In the genomic region with DNA sequence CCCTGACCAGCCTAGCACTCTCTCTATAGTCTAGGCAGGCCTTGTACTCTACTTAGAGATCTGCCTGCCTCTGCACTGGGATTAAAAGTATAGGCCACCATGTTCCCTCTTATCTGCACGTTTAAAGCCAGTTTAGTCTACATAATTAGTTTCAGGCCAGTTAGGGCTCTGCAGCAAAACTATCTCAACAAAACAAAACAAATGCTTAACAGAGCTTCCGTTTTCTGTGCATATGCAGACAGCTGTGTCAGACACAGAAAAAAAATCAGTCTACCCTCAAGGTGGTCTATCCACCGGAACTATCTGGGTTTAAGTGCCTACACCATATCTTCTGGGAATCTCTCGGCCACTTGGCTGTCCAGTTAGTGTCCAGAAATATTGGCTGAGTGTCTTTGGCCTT, we compare ENCODE assay signal across 27 mouse cellular contexts. TPM values are rescaled to one million over a fixed set of nuclear protein-coding genes. Genes with fewer than 3 reads are reported as not detected.
DNase-seq lines count a peak whose midpoint lies in the region; ATAC-seq and TF ChIP-seq lines count a peak whose summit lies in the region.
"Had no signal": no experiment of that assay in that cellular context is flagged by ENCODE, and none has a peak within 500 bp of the region (broad histone marks: within the 10 kb centered on the region; RNA-seq: fewer than 3 reads in every experiment).

No protein-coding gene starts in this region.

- no peak for TF ChIP-seq POLR2A in thymus, adult 2 months (IDR thresholded peaks at IDR 0.05; ENCODE audit: control insufficient read depth, extremely low read depth, insufficient read depth, low read length, poor library complexity)
- TF ChIP-seq POLR2A in MEL (IDR thresholded peaks at IDR 0.05; ENCODE audit: control insufficient read depth in 1 of 2, insufficient read depth in 1 of 2, low read depth in 1 of 2, low read length in 2 of 2, poor library complexity in 1 of 2), result no peak
- no peak for TF ChIP-seq POLR2A in small intestine, adult 2 months (IDR thresholded peaks at IDR 0.05; ENCODE audit: low read depth, low read length)

- no peak overlapping the region for H3K4me2 ChIP-seq in liver, postnatal 0 days (ENCODE audit: low read depth, low read length)
- no peak overlapping the region for H3K4me2 ChIP-seq in liver, embryonic 12.5 days
- H3K4me2 ChIP-seq: embryonic facial prominence, embryonic 13.5 days; forebrain, embryonic 12.5 days; forebrain, embryonic 15.5 days; heart, embryonic 13.5 days; hindbrain, embryonic 13.5 days had no signal

- peaks cover 21% of the 10 kb centered on the region for H3K4me1 ChIP-seq in liver, postnatal 0 days (ENCODE audit: insufficient read depth)
- H3K4me1 ChIP-seq in liver, embryonic 12.5 days, result peaks cover 27% of the 10 kb centered on the region
- peaks cover 56% of the 10 kb centered on the region for H3K4me1 ChIP-seq in thymus, adult 2 months (replicated peaks; ENCODE audit: control insufficient read depth, insufficient read depth, low read length)
- H3K4me1 ChIP-seq in MEL (ENCODE audit: control insufficient read depth in 1 of 2, insufficient read depth in 2 of 2, low read length in 2 of 2), result peaks cover 8 to 52% of the 10 kb centered on the region in 2 experiments
- H3K4me1 ChIP-seq in small intestine, adult 2 months (ENCODE audit: control insufficient read depth, insufficient read depth, insufficient read length, low read length), result peaks cover 5% of the 10 kb centered on the region
- peaks cover 30% of the 10 kb centered on the region for H3K4me1 ChIP-seq in hindbrain, embryonic 10.5 days (replicated peaks)

- peaks cover 11% of the 10 kb centered on the region; the same call in 1 of the 2 replicates for H3K36me3 ChIP-seq in liver, postnatal 0 days (replicated peaks; ENCODE audit: insufficient read depth, low read length)
- peaks cover 3% of the 10 kb centered on the region; the same call in 1 of the 2 replicates for H3K36me3 ChIP-seq in liver, embryonic 12.5 days
- H3K36me3 ChIP-seq in thymus, adult 2 months (ENCODE audit: control insufficient read depth, insufficient read depth, low read length), result no peaks in the 10 kb centered on the region
- H3K36me3 ChIP-seq in MEL (ENCODE audit: control insufficient read depth in 1 of 2, insufficient read depth in 2 of 2, low read length in 2 of 2), result peaks cover 0 to 34% of the 10 kb centered on the region in 2 experiments; a peak in 2 of 4 replicates
- H3K36me3 ChIP-seq in small intestine, adult 2 months (ENCODE audit: control insufficient read depth, insufficient read depth, low read length), result no peaks in the 10 kb centered on the region
- peaks cover 4% of the 10 kb centered on the region for H3K36me3 ChIP-seq in hindbrain, embryonic 10.5 days

- TF ChIP-seq RAD21 in MEL (IDR thresholded peaks at IDR 0.05; ENCODE audit: low read depth, low read length), result no peak

- peaks cover 3% of the 10 kb centered on the region; the same call in 1 of the 2 replicates for H3K79me2 ChIP-seq in MEL (ENCODE audit: control insufficient read depth, insufficient read depth, low read length, poor library complexity)

- H3K4me3 ChIP-seq in liver, postnatal 0 days (ENCODE audit: low read depth, low read length), result no peak overlapping the region
- no peak overlapping the region for H3K4me3 ChIP-seq in liver, embryonic 12.5 days
- H3K4me3 ChIP-seq in thymus, adult 2 months (ENCODE audit: control insufficient read depth, insufficient read depth, low read length), result no peak overlapping the region
- peak overlapping the region; percentile 29 to 43 for H3K4me3 ChIP-seq in MEL (ENCODE audit: control insufficient read depth in 1 of 2, insufficient read depth in 1 of 2, low read depth in 2 of 2, low read length in 2 of 2)
- H3K4me3 ChIP-seq in small intestine, adult 2 months (ENCODE audit: low read depth, low read length), result no peak overlapping the region
- H3K4me3 ChIP-seq in hindbrain, embryonic 10.5 days, result no peak overlapping the region
- H3K4me3 ChIP-seq: embryonic facial prominence, embryonic 10.5 days; embryonic facial prominence, embryonic 13.5 days; erythroblast, embryonic 14.5 days; forebrain, embryonic 12.5 days; forebrain, embryonic 15.5 days; heart, embryonic 10.5 days; heart, embryonic 13.5 days; hindbrain, embryonic 13.5 days had no signal

- ATAC-seq in liver, postnatal 0 days, result no peak
- no peak for ATAC-seq in liver, embryonic 12.5 days
- ATAC-seq: forebrain, embryonic 15.5 days; hindbrain, embryonic 16.5 days; Patski had no signal

- no peak for TF ChIP-seq CTCF in liver, postnatal 0 days (IDR thresholded peaks at IDR 0.05; ENCODE audit: low read depth)
- no peak for TF ChIP-seq CTCF in thymus, adult 2 months (IDR thresholded peaks at IDR 0.05; ENCODE audit: borderline replicate concordance, control insufficient read depth, extremely low read depth, insufficient read depth, low read length, poor library complexity)
- TF ChIP-seq CTCF in MEL (IDR thresholded peaks at IDR 0.05 in 2 of 3, conservative IDR thresholded peaks at IDR 0.05 in 1 of 3; ENCODE audit: control insufficient read depth in 1 of 3, insufficient read depth in 1 of 3, low read depth in 2 of 3, low read length in 3 of 3, poor library complexity in 1 of 3, severe bottlenecking in 1 of 3), result no peak
- TF ChIP-seq CTCF in small intestine, adult 2 months (IDR thresholded peaks at IDR 0.05; ENCODE audit: extremely low read depth, insufficient read length, insufficient replicate concordance, low read depth, low read length), result no peak

- H3K9ac ChIP-seq in liver, postnatal 0 days (replicated peaks), result no peak overlapping the region; the same call in 1 of the 2 replicates
- no peak overlapping the region for H3K9ac ChIP-seq in liver, embryonic 12.5 days
- H3K9ac ChIP-seq in MEL (ENCODE audit: control insufficient read depth, low read depth, low read length, poor library complexity, severe bottlenecking), result peak overlapping the region; percentile 41
- H3K9ac ChIP-seq: embryonic facial prominence, embryonic 13.5 days; forebrain, embryonic 12.5 days; forebrain, embryonic 15.5 days; hindbrain, embryonic 13.5 days had no signal

- peak overlapping the region; percentile 57 for H3K27ac ChIP-seq in liver, postnatal 0 days (ENCODE audit: low read depth)
- no peak overlapping the region for H3K27ac ChIP-seq in liver, embryonic 12.5 days
- peak overlapping the region; percentile 70 for H3K27ac ChIP-seq in thymus, adult 2 months (ENCODE audit: control insufficient read depth, insufficient read depth, low read length)
- peak overlapping the region; percentile 92 for H3K27ac ChIP-seq in MEL (ENCODE audit: control insufficient read depth, low read depth, low read length)
- 0 out of 2 replicates have a peak overlapping the region, but pooled peaks have one; percentile 14 for H3K27ac ChIP-seq in small intestine, adult 2 months (ENCODE audit: insufficient read depth, low read depth, low read length)
- no peak overlapping the region for H3K27ac ChIP-seq in hindbrain, embryonic 10.5 days
- H3K27ac ChIP-seq: embryonic facial prominence, embryonic 10.5 days; embryonic facial prominence, embryonic 13.5 days; forebrain, embryonic 12.5 days; forebrain, embryonic 15.5 days; heart, embryonic 13.5 days; hindbrain, embryonic 13.5 days had no signal

- 60% methylated on average over 4 of the region's 4 CpGs for WGBS in liver, postnatal 0 days (ENCODE audit: insufficient replicate concordance)
- WGBS in liver, embryonic 12.5 days (ENCODE audit: insufficient replicate concordance), result 60% methylated on average over 4 of the region's 4 CpGs
- 10% methylated on average over 4 of the region's 4 CpGs for WGBS in thymus, adult 2 months
- whole genome bisulfite sequencing in small intestine, adult 2 months, result 69% methylated on average over 4 of the region's 4 CpGs
- 86% methylated on average over 4 of the region's 4 CpGs for WGBS in hindbrain, embryonic 10.5 days

- no peaks in the 10 kb centered on the region for H3K9me3 ChIP-seq in liver, postnatal 0 days (ENCODE audit: low read length)
- no peaks in the 10 kb centered on the region for H3K9me3 ChIP-seq in liver, embryonic 12.5 days (replicated peaks)
- H3K9me3 ChIP-seq in MEL (replicated peaks; ENCODE audit: insufficient read depth, low read length), result no peaks in the 10 kb centered on the region
- no peaks in the 10 kb centered on the region for H3K9me3 ChIP-seq in hindbrain, embryonic 10.5 days
- H3K9me3 ChIP-seq: embryonic facial prominence, embryonic 10.5 days; embryonic facial prominence, embryonic 13.5 days; forebrain, embryonic 12.5 days; forebrain, embryonic 15.5 days; heart, embryonic 10.5 days; heart, embryonic 13.5 days; hindbrain, embryonic 13.5 days had no signal

- no peaks in the 10 kb centered on the region for H3K27me3 ChIP-seq in liver, postnatal 0 days (ENCODE audit: insufficient read depth, low read length)
- peaks cover 42% of the 10 kb centered on the region for H3K27me3 ChIP-seq in liver, embryonic 12.5 days (replicated peaks)
- no peaks in the 10 kb centered on the region for H3K27me3 ChIP-seq in thymus, adult 2 months (ENCODE audit: control insufficient read depth, insufficient read depth, low read length)
- H3K27me3 ChIP-seq in MEL (ENCODE audit: control insufficient read depth in 1 of 2, insufficient read depth in 2 of 2, low read length in 2 of 2), result no peaks in the 10 kb centered on the region
- H3K27me3 ChIP-seq in small intestine, adult 2 months (ENCODE audit: control insufficient read depth, insufficient read depth, low read length), result no peaks in the 10 kb centered on the region
- H3K27me3 ChIP-seq in hindbrain, embryonic 10.5 days (ENCODE audit: insufficient read depth, poor library complexity, severe bottlenecking), result peaks cover 5% of the 10 kb centered on the region; the same call in 1 of the 2 replicates
- H3K27me3 ChIP-seq: embryonic facial prominence, embryonic 13.5 days; forebrain, embryonic 15.5 days; heart, embryonic 13.5 days; hindbrain, embryonic 13.5 days; Patski had no signal

- no peak for TF ChIP-seq EP300 in liver, postnatal 0 days (IDR thresholded peaks at IDR 0.05; ENCODE audit: low read depth)
- TF ChIP-seq EP300 in MEL (IDR thresholded peaks at IDR 0.05; ENCODE audit: low read depth in 1 of 2, low read length in 2 of 2), result peak; percentile 37 to 59

- DNase-seq in liver, postnatal 0 days, result no peak
- peak; percentile 29 for DNase-seq in thymus, adult 2 months
- no peak for DNase-seq in thymus, postnatal 14 days
- peak; percentile 81 for DNase-seq in MEL (ENCODE audit: low read depth, low spot score)
- no peak for DNase-seq in cerebellum, postnatal 14 days
- DNase-seq in hindbrain, embryonic 10.5 days (ENCODE audit: low spot score), result no peak
- DNase-seq: adrenal gland, postnatal 10 days; adrenal gland, postnatal 36 days; cerebellum, adult 11 months; cerebellum, adult 2 months; cerebellum, adult 9-11 months; cerebellum, postnatal 36 days; embryo, embryonic 11 days; gastrocnemius, postnatal 25 days; heart, adult 18-20 months had no signal

RNA-seq across cellular contexts. Expression of gene Man2a2, which starts 2.2 kb away (rescaled TPM):
- 2.1 and 2.2 TPM in 2 replicates for polyA plus RNA-seq in liver, postnatal 0 days (2015; fragmentation: Nextera tagmentation; extraction: Ambion mirVana)
- 5.8 and 6.5 TPM in 2 replicates for polyA plus RNA-seq in liver, embryonic 12.5 days (2016; fragmentation: Nextera tagmentation; extraction: Ambion mirVana)
- 188 and 213 TPM in 2 replicates for polyA plus RNA-seq in thymus, adult 2 months (2012; rRNA removed)
- 17.4 and 19.2 TPM in 2 replicates for total RNA-seq in MEL (2012; rRNA removed)
- polyA plus RNA-seq in MEL (2012; ENCODE audit: insufficient read depth in 1 of 2, insufficient read length in 2 of 2, low read depth in 1 of 2, low replicate concordance in 2 of 2, missing spikeins in 1 of 2), result 10 to 100 TPM in 1 of 2 experiments, not detected in 1; 38.6 TPM
- 16.8 and 30.2 TPM in 2 replicates for polyA plus RNA-seq in small intestine, adult 2 months (2012; rRNA removed)
- polyA plus RNA-seq in hindbrain, embryonic 10.5 days (2016; fragmentation: Nextera tagmentation; extraction: Ambion mirVana), result 17.7 TPM in 2 replicates

RNA-seq across cellular contexts. Expression of gene Fes, which starts 14.4 kb away (rescaled TPM):
- 16.3 and 16.8 TPM in 2 replicates for polyA plus RNA-seq in liver, postnatal 0 days (2015; fragmentation: Nextera tagmentation; extraction: Ambion mirVana)
- polyA plus RNA-seq in liver, embryonic 12.5 days (2016; fragmentation: Nextera tagmentation; extraction: Ambion mirVana), result 10.3 and 11.4 TPM in 2 replicates
- polyA plus RNA-seq in thymus, adult 2 months (2012; rRNA removed), result 21.6 and 27.3 TPM in 2 replicates
- total RNA-seq in MEL (2012; rRNA removed), result 1.3 and 2.7 TPM in 2 replicates
- 1 to 10 TPM in 1 of 2 experiments, not detected in 1; 6.6 TPM for polyA plus RNA-seq in MEL (2012; ENCODE audit: insufficient read depth in 1 of 2, insufficient read length in 2 of 2, low read depth in 1 of 2, low replicate concordance in 2 of 2, missing spikeins in 1 of 2)
- 15.2 and 16.6 TPM in 2 replicates for polyA plus RNA-seq in small intestine, adult 2 months (2012; rRNA removed)
- 10.4 and 11.6 TPM in 2 replicates for polyA plus RNA-seq in hindbrain, embryonic 10.5 days (2016; fragmentation: Nextera tagmentation; extraction: Ambion mirVana)

RNA-seq across cellular contexts. Expression of gene Hddc3, which starts 30.4 kb away (rescaled TPM):
- 3.1 TPM in 2 replicates for polyA plus RNA-seq in liver, postnatal 0 days (2015; fragmentation: Nextera tagmentation; extraction: Ambion mirVana)
- 5.1 and 6.8 TPM in 2 replicates for polyA plus RNA-seq in liver, embryonic 12.5 days (2016; fragmentation: Nextera tagmentation; extraction: Ambion mirVana)
- 22.9 and 24.9 TPM in 2 replicates for polyA plus RNA-seq in thymus, adult 2 months (2012; rRNA removed)
- total RNA-seq in MEL (2012; rRNA removed), result 47.6 and 58.1 TPM in 2 replicates
- 10 to 100 TPM in 1 of 2 experiments, not detected in 1; 47.1 TPM for polyA plus RNA-seq in MEL (2012; ENCODE audit: insufficient read depth in 1 of 2, insufficient read length in 2 of 2, low read depth in 1 of 2, low replicate concordance in 2 of 2, missing spikeins in 1 of 2)
- 5.2 and 7.2 TPM in 2 replicates for polyA plus RNA-seq in small intestine, adult 2 months (2012; rRNA removed)
- 19.6 and 26.3 TPM in 2 replicates for polyA plus RNA-seq in hindbrain, embryonic 10.5 days (2016; fragmentation: Nextera tagmentation; extraction: Ambion mirVana)

RNA-seq across cellular contexts. Expression of gene Furin, which starts 31.9 kb away (rescaled TPM):
- polyA plus RNA-seq in liver, postnatal 0 days (2015; fragmentation: Nextera tagmentation; extraction: Ambion mirVana), result 17.7 and 18.0 TPM in 2 replicates
- polyA plus RNA-seq in liver, embryonic 12.5 days (2016; fragmentation: Nextera tagmentation; extraction: Ambion mirVana), result 5.6 and 5.9 TPM in 2 replicates
- 56.4 and 62.9 TPM in 2 replicates for polyA plus RNA-seq in thymus, adult 2 months (2012; rRNA removed)
- 11.6 and 13.7 TPM in 2 replicates for total RNA-seq in MEL (2012; rRNA removed)
- polyA plus RNA-seq in MEL (2012; ENCODE audit: insufficient read depth in 1 of 2, insufficient read length in 2 of 2, low read depth in 1 of 2, low replicate concordance in 2 of 2, missing spikeins in 1 of 2), result 10 to 100 TPM in 1 of 2 experiments, not detected in 1; 32.3 TPM
- 75.2 and 117 TPM in 2 replicates for polyA plus RNA-seq in small intestine, adult 2 months (2012; rRNA removed)
- 4.6 and 5.2 TPM in 2 replicates for polyA plus RNA-seq in hindbrain, embryonic 10.5 days (2016; fragmentation: Nextera tagmentation; extraction: Ambion mirVana)

RNA-seq across cellular contexts. Expression of gene Unc45a, which starts 32.5 kb away (rescaled TPM):
- 4.9 and 7.2 TPM in 2 replicates for polyA plus RNA-seq in liver, postnatal 0 days (2015; fragmentation: Nextera tagmentation; extraction: Ambion mirVana)
- 17.1 and 17.3 TPM in 2 replicates for polyA plus RNA-seq in liver, embryonic 12.5 days (2016; fragmentation: Nextera tagmentation; extraction: Ambion mirVana)
- polyA plus RNA-seq in thymus, adult 2 months (2012; rRNA removed), result 97.7 and 105 TPM in 2 replicates
- 20.3 and 28.2 TPM in 2 replicates for total RNA-seq in MEL (2012; rRNA removed)
- 10 to 100 TPM in 1 of 2 experiments, not detected in 1; 26.1 TPM for polyA plus RNA-seq in MEL (2012; ENCODE audit: insufficient read depth in 1 of 2, insufficient read length in 2 of 2, low read depth in 1 of 2, low replicate concordance in 2 of 2, missing spikeins in 1 of 2)
- polyA plus RNA-seq in small intestine, adult 2 months (2012; rRNA removed), result 37.1 and 66.6 TPM in 2 replicates
- polyA plus RNA-seq in hindbrain, embryonic 10.5 days (2016; fragmentation: Nextera tagmentation; extraction: Ambion mirVana), result 46.2 and 54.6 TPM in 2 replicates

Comparison
In these comparisons a context has a peak if more than half of its experiments do, and no peak if none do; other contexts are left out.
1. DNase-seq: peak in thymus, adult 2 months (single experiment) and MEL (single experiment); none in liver, postnatal 0 days (single experiment), thymus, postnatal 14 days (single experiment), cerebellum, postnatal 14 days (0 of 2) and hindbrain, embryonic 10.5 days (single experiment).
2. H3K27ac ChIP-seq: peak in liver, postnatal 0 days (single experiment), thymus, adult 2 months (single experiment), MEL (single experiment) and small intestine, adult 2 months (single experiment); none in liver, embryonic 12.5 days (single experiment) and hindbrain, embryonic 10.5 days (single experiment).
3. H3K4me3 ChIP-seq: peak in MEL (2 of 2); none in liver, postnatal 0 days (single experiment), liver, embryonic 12.5 days (single experiment), thymus, adult 2 months (single experiment), small intestine, adult 2 months (single experiment) and hindbrain, embryonic 10.5 days (single experiment).